Mouse (Mus musculus): Measurements from ENCODE around the gene Padi6. TPM values are rescaled to one million over a fixed set of nuclear protein-coding genes. Genes with fewer than 3 reads are reported as not detected.

Padi6 gene
- polyA plus RNA-seq, 1 experiment: not detected

- Histone ChIP-seq H3K9me3 (ENCODE audit: control insufficient read depth, low read length) (no peaks in the 10 kb centered on the region), H3K36me3 (ENCODE audit: control insufficient read depth) (peaks cover 5% of the 10 kb centered on the region), H3K27me3 (ENCODE audit: control insufficient read depth) (no peaks in the 10 kb centered on the region), H3K4me3 (replicated peaks) (peak overlapping the region; percentile 61), H3K4me1 (ENCODE audit: control insufficient read depth) (peaks cover 80% of the 10 kb centered on the region)
- no peak for TF ChIP-seq GATA1 (IDR thresholded peaks at IDR 0.05; ENCODE audit: low read length)
- TF ChIP-seq TAL1 (IDR thresholded peaks at IDR 0.05; ENCODE audit: low read length): no peak
These were observed 46.5 kb downstream of the Padi6 start for GRCm38 (mm10) chr4:140695675-140696585.

GRCm38 (mm10) chr4:140695146-140695545, 47.3 kb downstream of the Padi6 start:
- H3K9me3 ChIP-seq (ENCODE audit: control insufficient read depth, low read length): no peaks in the 10 kb centered on the region
- no peak for TF ChIP-seq TAL1 (IDR thresholded peaks at IDR 0.05; ENCODE audit: low read length)
- TF ChIP-seq GATA1 (IDR thresholded peaks at IDR 0.05; ENCODE audit: low read length): no peak
- peak overlapping the region; percentile 61 for H3K4me3 ChIP-seq (replicated peaks)
- peaks cover 80% of the 10 kb centered on the region for H3K4me1 ChIP-seq (ENCODE audit: control insufficient read depth)
- no peaks in the 10 kb centered on the region for H3K27me3 ChIP-seq (ENCODE audit: control insufficient read depth)
- H3K36me3 ChIP-seq (ENCODE audit: control insufficient read depth): peaks cover 5% of the 10 kb centered on the region

GRCm38 (mm10) chr4:140694551-140695060, 47.8 kb downstream of the Padi6 start:
- TF ChIP-seq GATA1 (IDR thresholded peaks at IDR 0.05; ENCODE audit: low read length) (no peak), TAL1 (IDR thresholded peaks at IDR 0.05; ENCODE audit: low read length) (no peak)
- peak overlapping the region; percentile 61 for H3K4me3 ChIP-seq (replicated peaks)
- peaks cover 5% of the 10 kb centered on the region for H3K36me3 ChIP-seq (ENCODE audit: control insufficient read depth)
- H3K27me3 ChIP-seq (ENCODE audit: control insufficient read depth): no peaks in the 10 kb centered on the region
- H3K9me3 ChIP-seq (ENCODE audit: control insufficient read depth, low read length): no peaks in the 10 kb centered on the region
- peaks cover 80% of the 10 kb centered on the region for H3K4me1 ChIP-seq (ENCODE audit: control insufficient read depth)

- Histone ChIP-seq H3K4me3 (replicated peaks) (no peak overlapping the region), H3K4me1 (ENCODE audit: control insufficient read depth) (peaks cover 80% of the 10 kb centered on the region), H3K36me3 (ENCODE audit: control insufficient read depth) (peaks cover 5% of the 10 kb centered on the region), H3K27me3 (ENCODE audit: control insufficient read depth) (no peaks in the 10 kb centered on the region), H3K9me3 (ENCODE audit: control insufficient read depth, low read length) (no peaks in the 10 kb centered on the region)
- TF ChIP-seq GATA1 (IDR thresholded peaks at IDR 0.05; ENCODE audit: low read length) (no peak), TAL1 (IDR thresholded peaks at IDR 0.05; ENCODE audit: low read length) (no peak)
These were observed 48.9 kb downstream of the Padi6 start for GRCm38 (mm10) chr4:140693513-140693912.

- H3K36me3 ChIP-seq (ENCODE audit: control insufficient read depth): peaks cover 5% of the 10 kb centered on the region
- no peaks in the 10 kb centered on the region for H3K27me3 ChIP-seq (ENCODE audit: control insufficient read depth)
- H3K9me3 ChIP-seq (ENCODE audit: control insufficient read depth, low read length): no peaks in the 10 kb centered on the region
- H3K4me1 ChIP-seq (ENCODE audit: control insufficient read depth): peaks cover 81% of the 10 kb centered on the region
- H3K4me3 ChIP-seq (replicated peaks): no peak overlapping the region
- TF ChIP-seq TAL1 (IDR thresholded peaks at IDR 0.05; ENCODE audit: low read length): no peak
- no peak for TF ChIP-seq GATA1 (IDR thresholded peaks at IDR 0.05; ENCODE audit: low read length)
These were observed 51.0 kb downstream of the Padi6 start for GRCm38 (mm10) chr4:140691481-140691880.

- H3K27me3 ChIP-seq (ENCODE audit: control insufficient read depth): no peaks in the 10 kb centered on the region
- H3K9me3 ChIP-seq (ENCODE audit: control insufficient read depth, low read length): no peaks in the 10 kb centered on the region
- TF ChIP-seq GATA1 (IDR thresholded peaks at IDR 0.05; ENCODE audit: low read length) (no peak), TAL1 (IDR thresholded peaks at IDR 0.05; ENCODE audit: low read length) (no peak)
- H3K36me3 ChIP-seq (ENCODE audit: control insufficient read depth): peaks cover 3% of the 10 kb centered on the region
- H3K4me1 ChIP-seq (ENCODE audit: control insufficient read depth): peaks cover 78% of the 10 kb centered on the region
- no peak overlapping the region for H3K4me3 ChIP-seq (replicated peaks)
These were observed 52.4 kb downstream of the Padi6 start for GRCm38 (mm10) chr4:140689873-140690655.

GRCm38 (mm10) chr4:140688826-140689425, 53.5 kb downstream of the Padi6 start:
- Histone ChIP-seq H3K9me3 (ENCODE audit: control insufficient read depth, low read length) (no peaks in the 10 kb centered on the region), H3K36me3 (ENCODE audit: control insufficient read depth) (peaks cover 2% of the 10 kb centered on the region), H3K4me1 (ENCODE audit: control insufficient read depth) (peaks cover 81% of the 10 kb centered on the region), H3K27me3 (ENCODE audit: control insufficient read depth) (no peaks in the 10 kb centered on the region), H3K4me3 (replicated peaks) (no peak overlapping the region)
- no peak for TF ChIP-seq TAL1 (IDR thresholded peaks at IDR 0.05; ENCODE audit: low read length)
- no peak for TF ChIP-seq GATA1 (IDR thresholded peaks at IDR 0.05; ENCODE audit: low read length)

- H3K4me1 ChIP-seq (ENCODE audit: control insufficient read depth): peaks cover 82% of the 10 kb centered on the region
These were observed 54.2 kb downstream of the Padi6 start for GRCm38 (mm10) chr4:140688044-140688825.

More at GRCm38 (mm10) chr4:140688044-140688825, 54.2 kb downstream of the Padi6 start:
- Histone ChIP-seq H3K9me3 (ENCODE audit: control insufficient read depth, low read length) (no peaks in the 10 kb centered on the region), H3K27me3 (ENCODE audit: control insufficient read depth) (no peaks in the 10 kb centered on the region), H3K36me3 (ENCODE audit: control insufficient read depth) (peaks cover 2% of the 10 kb centered on the region), H3K4me3 (replicated peaks) (no peak overlapping the region)
- TF ChIP-seq TAL1 (IDR thresholded peaks at IDR 0.05; ENCODE audit: low read length) (no peak), GATA1 (IDR thresholded peaks at IDR 0.05; ENCODE audit: low read length) (no peak)

All from erythroblast, embryonic 14.5 days (primary cell).